Mouse (Mus musculus): Measurements from ENCODE around the gene Tmem163. TPM values are rescaled to one million over a fixed set of nuclear protein-coding genes. Genes with fewer than 3 reads are reported as not detected.

Gene Tmem163
- 39.3 TPM for polyA plus RNA-seq (2015; fragmentation: Illumina TruSeq; extraction: RNeasy Lipid Tissue Mini Kit (QIAGEN cat#74804); ENCODE audit: low read depth, low replicate concordance)

GRCm38 (mm10) chr1:127679498-127680133 lies at the start of gene Tmem163:
Gene Tmem163, minus strand, starts transcription at chr1:127679548.

GRCm38 (mm10) chr1:127729096-127729495 lies 49.7 kb upstream of the Tmem163 start, which contains the start of gene Acmsd:
Gene Acmsd, plus strand, starts transcription at chr1:127729413.

Other genes starting within 250 kb of the Tmem163 start
- gene Acmsd, start 49.9 kb upstream of the Tmem163 start, polyA plus RNA-seq (2015; fragmentation: Illumina TruSeq; extraction: RNeasy Lipid Tissue Mini Kit (QIAGEN cat#74804); ENCODE audit: low read depth, low replicate concordance) = not detected
- gene Ccnt2, start 94.6 kb upstream of the Tmem163 start, polyA plus RNA-seq (2015; fragmentation: Illumina TruSeq; extraction: RNeasy Lipid Tissue Mini Kit (QIAGEN cat#74804); ENCODE audit: low read depth, low replicate concordance) = 47.6 TPM
- gene Map3k19, start 175.5 kb upstream of the Tmem163 start, polyA plus RNA-seq (2015; fragmentation: Illumina TruSeq; extraction: RNeasy Lipid Tissue Mini Kit (QIAGEN cat#74804); ENCODE audit: low read depth, low replicate concordance) = 2.9 TPM
- gene Rab3gap1, start 189.2 kb upstream of the Tmem163 start, polyA plus RNA-seq (2015; fragmentation: Illumina TruSeq; extraction: RNeasy Lipid Tissue Mini Kit (QIAGEN cat#74804); ENCODE audit: low read depth, low replicate concordance) = 58.1 TPM

Data from brain, adult 10 weeks (tissue).